Mouse (Mus musculus) forebrain, embryonic 10.5 days (tissue): ENCODE results near the gene Khdc3. TPM values are rescaled to one million over a fixed set of nuclear protein-coding genes. Genes with fewer than 3 reads are reported as not detected.
"Not testable (repeated sequence)": the region's sequence is repeated elsewhere in the genome, so short reads cannot be mapped to it uniquely, and the experiment has no call there.

ENCODE experiments used
- DNase-seq: peaks from one replicate; pipeline ENCODE4 v3.0.0-alpha.2; 2017; ENCODE audit warnings: low spot score; ENCODE audit errors: extremely low spot score
- H3K27ac ChIP-seq: fragments of 300-500 bp; sonication (generic); 2 replicates; pipeline ENCODE4 v1.5.1; 2016; ENCODE audit warnings: mild to moderate bottlenecking
- H3K27me3 ChIP-seq: fragments of 300-500 bp; sonication (generic); 2 replicates; pipeline ENCODE4 v1.6.1; 2016; ENCODE audit warnings: mild to moderate bottlenecking; ENCODE audit not compliant: poor library complexity, severe bottlenecking
- H3K36me3 ChIP-seq: fragments of 300-500 bp; sonication (generic); replicated peaks from 2 replicates; pipeline ENCODE4 v1.6.1; 2016; ENCODE audit warnings: mild to moderate bottlenecking, moderate library complexity
- H3K4me1 ChIP-seq: fragments of 300-500 bp; sonication (generic); 2 replicates; pipeline ENCODE4 v1.6.1; 2016
- H3K4me3 ChIP-seq: fragments of 300-500 bp; sonication (generic); 2 replicates; pipeline ENCODE4 v1.5.1; 2016; ENCODE audit warnings: mild to moderate bottlenecking, moderate library complexity
- H3K9me3 ChIP-seq: fragments of 300-500 bp; sonication (generic); 2 replicates; pipeline ENCODE4 v1.6.1; 2016; ENCODE audit warnings: mild to moderate bottlenecking, moderate library complexity
- WGBS: fragments of 180-500 bp; shearing (Covaris S2); methylation state at CpG from one replicate; pipeline ENCODE4 v1.1.7; 2016; 5-methylcytosine and 5-hydroxymethylcytosine counted together
- polyA plus RNA-seq: library from polyadenylated mRNA; unstranded; fragments of >200 nt; fragmentation: Nextera tagmentation; extraction: Ambion mirVana; gene quantifications from 2 replicates; pipeline ENCODE4 v1.2.1, GENCODE M21; 2016

Gene Khdc3
- polyA plus RNA-seq, 1 experiment from 2014 or later: not detected

GRCm38 (mm10) chr9:73103880-73104198, 2.2 kb downstream of the Khdc3 start:
- 46% methylated on average over 5 of the region's 5 CpGs for WGBS
- DNase-seq: no peak
- H3K36me3 ChIP-seq: no peaks in the 10 kb centered on the region
- H3K9me3 ChIP-seq: no peaks in the 10 kb centered on the region
- peak overlapping the region; percentile 60 for H3K4me3 ChIP-seq
- H3K27ac ChIP-seq: peak overlapping the region; percentile 80
- H3K4me1 ChIP-seq: peaks cover 10% of the 10 kb centered on the region
- peaks cover 56% of the 10 kb centered on the region for H3K27me3 ChIP-seq

- H3K27me3 ChIP-seq: peaks cover 56% of the 10 kb centered on the region
- no peak for DNase-seq
- peaks cover 10% of the 10 kb centered on the region for H3K4me1 ChIP-seq
- no peak overlapping the region for H3K4me3 ChIP-seq
- WGBS: 73% methylated on average over 1 of the region's 1 CpGs
- no peaks in the 10 kb centered on the region for H3K9me3 ChIP-seq
- no peak overlapping the region for H3K27ac ChIP-seq
- no peaks in the 10 kb centered on the region for H3K36me3 ChIP-seq
Observed at GRCm38 (mm10) chr9:73105141-73105540, 3.5 kb downstream of the Khdc3 start.

- H3K9me3 ChIP-seq: no peaks in the 10 kb centered on the region
- no peak overlapping the region for H3K4me3 ChIP-seq
- no peaks in the 10 kb centered on the region for H3K36me3 ChIP-seq
- H3K4me1 ChIP-seq: peaks cover 10% of the 10 kb centered on the region
- H3K27me3 ChIP-seq: peaks cover 56% of the 10 kb centered on the region
- no peak for DNase-seq
- no peak overlapping the region for H3K27ac ChIP-seq
Observed at GRCm38 (mm10) chr9:73105771-73106170, 4.1 kb downstream of the Khdc3 start.

- no peaks in the 10 kb centered on the region for H3K27me3 ChIP-seq
- under 1% methylated on average over 64 of the region's 64 CpGs for WGBS
- peaks cover 16% of the 10 kb centered on the region for H3K4me1 ChIP-seq
- H3K4me3 ChIP-seq: peak within 1 kb of the TSS; percentile 98
- peak within 1 kb of the TSS; percentile 83 for H3K27ac ChIP-seq
- H3K36me3 ChIP-seq: peaks cover 33% of the 10 kb centered on the region
- no peaks in the 10 kb centered on the region for H3K9me3 ChIP-seq
- peak; percentile 89 for DNase-seq
Observed at GRCm38 (mm10) chr9:73112919-73113906, 11.6 kb downstream of the Khdc3 start, which contains the start of gene Rsl24d1. Gene Rsl24d1 (plus strand): TSS chr9:73113426.

- not testable (repeated sequence) for H3K27me3 ChIP-seq, H3K4me3 ChIP-seq, DNase-seq, H3K27ac ChIP-seq, H3K9me3 ChIP-seq
- H3K36me3 ChIP-seq: peaks cover 67% of the 10 kb centered on the region
- 92% methylated on average over 5 of the region's 6 CpGs for WGBS
- peaks cover 22% of the 10 kb centered on the region for H3K4me1 ChIP-seq
Observed at GRCm38 (mm10) chr9:73116704-73117103, 15.1 kb downstream of the Khdc3 start.

- Histone ChIP-seq H3K36me3 (peaks cover 77% of the 10 kb centered on the region), H3K27ac (no peak overlapping the region), H3K4me3 (no peak overlapping the region), H3K4me1 (peaks cover 15% of the 10 kb centered on the region), H3K27me3 (no peaks in the 10 kb centered on the region), H3K9me3 (no peaks in the 10 kb centered on the region)
- WGBS: 95% methylated on average over 4 of the region's 4 CpGs
- DNase-seq: no peak
Observed at GRCm38 (mm10) chr9:73118012-73118411, 16.4 kb downstream of the Khdc3 start.

GRCm38 (mm10) chr9:73121735-73122134, 20.1 kb downstream of the Khdc3 start:
- Histone ChIP-seq H3K4me3 (no peak overlapping the region), H3K36me3 (peaks cover 95% of the 10 kb centered on the region), H3K27me3 (no peaks in the 10 kb centered on the region), H3K4me1 (0 out of 2 replicates have a peak, but pooled peaks cover 6% of the 10 kb centered on the region), H3K9me3 (no peaks in the 10 kb centered on the region), H3K27ac (no peak overlapping the region)
- DNase-seq: no peak
- 82% methylated on average over 8 of the region's 8 CpGs for WGBS

GRCm38 (mm10) chr9:73125043-73125570, 23.5 kb downstream of the Khdc3 start:
- 0 out of 2 replicates have a peak, but pooled peaks cover 6% of the 10 kb centered on the region for H3K4me1 ChIP-seq
- 92% methylated on average over 8 of the region's 8 CpGs for WGBS
- H3K9me3 ChIP-seq: no peaks in the 10 kb centered on the region
- DNase-seq: no peak
- H3K36me3 ChIP-seq: peaks cover 96% of the 10 kb centered on the region
- no peak overlapping the region for H3K27ac ChIP-seq
- H3K4me3 ChIP-seq: no peak overlapping the region
- H3K27me3 ChIP-seq: no peaks in the 10 kb centered on the region

GRCm38 (mm10) chr9:73127457-73127856, 25.8 kb downstream of the Khdc3 start:
- DNase-seq: no peak
- H3K4me1 ChIP-seq: no peaks in the 10 kb centered on the region
- WGBS: 69% methylated on average over 2 of the region's 2 CpGs
- H3K36me3 ChIP-seq: peaks cover 75% of the 10 kb centered on the region
- no peaks in the 10 kb centered on the region for H3K9me3 ChIP-seq
- H3K27me3 ChIP-seq: no peaks in the 10 kb centered on the region
- no peak overlapping the region for H3K4me3 ChIP-seq
- no peak overlapping the region for H3K27ac ChIP-seq

GRCm38 (mm10) chr9:73129875-73130274, 28.2 kb downstream of the Khdc3 start:
- H3K4me3 ChIP-seq: no peak overlapping the region
- 85% methylated on average over 8 of the region's 8 CpGs for WGBS
- DNase-seq: no peak
- H3K27me3 ChIP-seq: no peaks in the 10 kb centered on the region
- no peaks in the 10 kb centered on the region for H3K4me1 ChIP-seq
- H3K36me3 ChIP-seq: peaks cover 55% of the 10 kb centered on the region
- no peaks in the 10 kb centered on the region for H3K9me3 ChIP-seq
- no peak overlapping the region for H3K27ac ChIP-seq

GRCm38 (mm10) chr9:73130529-73130928, 28.9 kb downstream of the Khdc3 start:
- WGBS: 96% methylated on average over 4 of the region's 4 CpGs
- Histone ChIP-seq H3K9me3 (no peaks in the 10 kb centered on the region), H3K36me3 (peaks cover 48% of the 10 kb centered on the region), H3K4me3 (no peak overlapping the region), H3K27ac (no peak overlapping the region), H3K4me1 (no peaks in the 10 kb centered on the region), H3K27me3 (no peaks in the 10 kb centered on the region)
- no peak for DNase-seq

- H3K27me3 ChIP-seq: no peaks in the 10 kb centered on the region
- 78% methylated on average over 11 of the region's 11 CpGs for WGBS
- no peak for DNase-seq
- no peak overlapping the region for H3K4me3 ChIP-seq
- no peaks in the 10 kb centered on the region for H3K9me3 ChIP-seq
- H3K27ac ChIP-seq: no peak overlapping the region
- 0 out of 2 replicates have a peak, but pooled peaks cover 3% of the 10 kb centered on the region for H3K36me3 ChIP-seq
- H3K4me1 ChIP-seq: no peaks in the 10 kb centered on the region
Observed at GRCm38 (mm10) chr9:73137341-73137886, 35.8 kb downstream of the Khdc3 start.
